Mouse (Mus musculus) CH12.LX (cell line): ENCODE results near the gene Gm13178.

ENCODE experiments used
- E2F4 ChIP-seq: IDR thresholded peaks from 2 replicates; pipeline ENCODE4 v1.6.1; 2011; ENCODE audit warnings: low read depth, low read length, improper control_type of control experiment; ENCODE audit not compliant: insufficient replicate concordance
- NRF1 ChIP-seq: IDR thresholded peaks from 2 replicates; pipeline ENCODE4 v1.6.1; 2014; ENCODE audit warnings: low read depth, mild to moderate bottlenecking, inconsistent platforms, low read length, improper control_type of control experiment, moderate library complexity
- ZC3H11A ChIP-seq: IDR thresholded peaks from 2 replicates; pipeline ENCODE4 v1.6.1; 2012; ENCODE audit warnings: low read depth, mild to moderate bottlenecking, inconsistent platforms, low read length, improper control_type of control experiment
- ZKSCAN1 ChIP-seq: IDR thresholded peaks from 2 replicates; pipeline ENCODE4 v1.6.1; 2012; ENCODE audit warnings: low read depth, inconsistent platforms, low read length, improper control_type of control experiment, borderline replicate concordance

- TF ChIP-seq NRF1 (no peak), ZC3H11A (no peak), ZKSCAN1 (no peak), E2F4 (no peak)
Observed at GRCm38 (mm10) chr4:144721304-144721703, at the start of gene Gm13178.
